Mouse (Mus musculus): Measurements from ENCODE around the gene Cavin2. TPM values are rescaled to one million over a fixed set of nuclear protein-coding genes. Genes with fewer than 3 reads are reported as not detected.
A peak's percentile ranks its signal among the peaks of the same experiment; 100 is the strongest.

The Cavin2 gene
- polyA plus RNA-seq, 1 experiment from 2014 or later = 353 TPM

- no peak for TF ChIP-seq CTCF (IDR thresholded peaks at IDR 0.05)
- TF ChIP-seq EP300 (IDR thresholded peaks at IDR 0.05) = no peak
- Histone ChIP-seq H3K27ac (ENCODE audit: low read length) (peak overlapping the region; percentile 32; the same call in 1 of the 2 replicates), H3K36me3 (ENCODE audit: insufficient read depth, low read length) (no peaks in the 10 kb centered on the region), H3K9ac (replicated peaks; ENCODE audit: low read depth) (no peak overlapping the region; the same call in 1 of the 2 replicates), H3K9me3 (ENCODE audit: low read length) (no peaks in the 10 kb centered on the region), H3K4me1 (ENCODE audit: insufficient read depth, low read depth, low read length) (peaks cover 18% of the 10 kb centered on the region; the same call in 1 of the 2 replicates), H3K4me2 (replicated peaks; ENCODE audit: low read depth, low read length) (peak overlapping the region; percentile 69), H3K27me3 (replicated peaks; ENCODE audit: insufficient read depth, low read length) (no peaks in the 10 kb centered on the region), H3K4me3 (ENCODE audit: low read depth, low read length) (peak overlapping the region; percentile 53)
- no peak for ATAC-seq
- DNase-seq (ENCODE audit: low spot score) = no peak
- 57% methylated on average over 4 of the region's 4 CpGs for WGBS
These were observed 3.4 kb downstream of the Cavin2 start for GRCm38 (mm10) chr1:51292348-51292747.

- no peak overlapping the region for H3K4me2 ChIP-seq (replicated peaks; ENCODE audit: low read depth, low read length)
- 0 out of 2 replicates have a peak, but pooled peaks cover 4% of the 10 kb centered on the region for H3K4me1 ChIP-seq (ENCODE audit: insufficient read depth, low read depth, low read length)
- H3K27me3 ChIP-seq (replicated peaks; ENCODE audit: insufficient read depth, low read length) = no peaks in the 10 kb centered on the region
- 71% methylated on average over 11 of the region's 11 CpGs for WGBS
- no peaks in the 10 kb centered on the region for H3K9me3 ChIP-seq (ENCODE audit: low read length)
- TF ChIP-seq CTCF (IDR thresholded peaks at IDR 0.05) (no peak), EP300 (IDR thresholded peaks at IDR 0.05) (no peak)
- ATAC-seq (no peak), DNase-seq (ENCODE audit: low spot score) (no peak)
- no peak overlapping the region for H3K9ac ChIP-seq (replicated peaks; ENCODE audit: low read depth)
- H3K27ac ChIP-seq (ENCODE audit: low read length) = no peak overlapping the region
- no peak overlapping the region for H3K4me3 ChIP-seq (ENCODE audit: low read depth, low read length)
- H3K36me3 ChIP-seq (ENCODE audit: insufficient read depth, low read length) = peaks cover 23% of the 10 kb centered on the region
These were observed 11.5 kb downstream of the Cavin2 start for GRCm38 (mm10) chr1:51300295-51300930.

- Histone ChIP-seq H3K4me1 (ENCODE audit: insufficient read depth, low read depth, low read length) (no peaks in the 10 kb centered on the region), H3K9me3 (ENCODE audit: low read length) (no peaks in the 10 kb centered on the region), H3K9ac (replicated peaks; ENCODE audit: low read depth) (no peak overlapping the region), H3K4me2 (replicated peaks; ENCODE audit: low read depth, low read length) (no peak overlapping the region), H3K4me3 (ENCODE audit: low read depth, low read length) (no peak overlapping the region), H3K27ac (ENCODE audit: low read length) (no peak overlapping the region), H3K36me3 (ENCODE audit: insufficient read depth, low read length) (peaks cover 5% of the 10 kb centered on the region; the same call in 1 of the 2 replicates), H3K27me3 (replicated peaks; ENCODE audit: insufficient read depth, low read length) (no peaks in the 10 kb centered on the region)
- TF ChIP-seq EP300 (IDR thresholded peaks at IDR 0.05) (no peak), CTCF (IDR thresholded peaks at IDR 0.05) (no peak)
- ATAC-seq = no peak
- DNase-seq (ENCODE audit: low spot score) = no peak
- 80% methylated on average over 3 of the region's 3 CpGs for WGBS
These were observed 18.1 kb downstream of the Cavin2 start for GRCm38 (mm10) chr1:51307056-51307455.

- Histone ChIP-seq H3K4me3 (ENCODE audit: low read depth, low read length) (no peak overlapping the region), H3K4me2 (replicated peaks; ENCODE audit: low read depth, low read length) (no peak overlapping the region), H3K27me3 (replicated peaks; ENCODE audit: insufficient read depth, low read length) (no peaks in the 10 kb centered on the region), H3K36me3 (ENCODE audit: insufficient read depth, low read length) (no peaks in the 10 kb centered on the region), H3K9me3 (ENCODE audit: low read length) (no peaks in the 10 kb centered on the region), H3K4me1 (ENCODE audit: insufficient read depth, low read depth, low read length) (no peaks in the 10 kb centered on the region), H3K9ac (replicated peaks; ENCODE audit: low read depth) (no peak overlapping the region), H3K27ac (ENCODE audit: low read length) (no peak overlapping the region)
- DNase-seq (ENCODE audit: low spot score) = no peak
- ATAC-seq = no peak
- TF ChIP-seq CTCF (IDR thresholded peaks at IDR 0.05) (no peak), EP300 (IDR thresholded peaks at IDR 0.05) (no peak)
- WGBS = 56% methylated on average over 2 of the region's 2 CpGs
These were observed 26.6 kb downstream of the Cavin2 start for GRCm38 (mm10) chr1:51315476-51315875.

GRCm38 (mm10) chr1:51323506-51323905, 34.6 kb downstream of the Cavin2 start:
- H3K27me3 ChIP-seq (replicated peaks; ENCODE audit: insufficient read depth, low read length) = no peaks in the 10 kb centered on the region
- no peak overlapping the region for H3K9ac ChIP-seq (replicated peaks; ENCODE audit: low read depth)
- H3K9me3 ChIP-seq (ENCODE audit: low read length) = no peaks in the 10 kb centered on the region
- WGBS = 72% methylated on average over 6 of the region's 6 CpGs
- H3K27ac ChIP-seq (ENCODE audit: low read length) = no peak overlapping the region
- DNase-seq (ENCODE audit: low spot score) (no peak), ATAC-seq (no peak)
- TF ChIP-seq CTCF (IDR thresholded peaks at IDR 0.05) (no peak), EP300 (IDR thresholded peaks at IDR 0.05) (no peak)
- no peaks in the 10 kb centered on the region for H3K36me3 ChIP-seq (ENCODE audit: insufficient read depth, low read length)
- no peak overlapping the region for H3K4me3 ChIP-seq (ENCODE audit: low read depth, low read length)
- H3K4me1 ChIP-seq (ENCODE audit: insufficient read depth, low read depth, low read length) = no peaks in the 10 kb centered on the region
- no peak overlapping the region for H3K4me2 ChIP-seq (replicated peaks; ENCODE audit: low read depth, low read length)

- Histone ChIP-seq H3K9ac (replicated peaks; ENCODE audit: low read depth) (no peak overlapping the region), H3K4me2 (replicated peaks; ENCODE audit: low read depth, low read length) (no peak overlapping the region), H3K9me3 (ENCODE audit: low read length) (no peaks in the 10 kb centered on the region), H3K27ac (ENCODE audit: low read length) (no peak overlapping the region), H3K27me3 (replicated peaks; ENCODE audit: insufficient read depth, low read length) (no peaks in the 10 kb centered on the region), H3K4me3 (ENCODE audit: low read depth, low read length) (no peak overlapping the region), H3K4me1 (ENCODE audit: insufficient read depth, low read depth, low read length) (0 out of 2 replicates have a peak, but pooled peaks cover 3% of the 10 kb centered on the region), H3K36me3 (ENCODE audit: insufficient read depth, low read length) (no peaks in the 10 kb centered on the region)
- TF ChIP-seq CTCF (IDR thresholded peaks at IDR 0.05) (no peak), EP300 (IDR thresholded peaks at IDR 0.05) (no peak)
- no peak for ATAC-seq
- no peak for DNase-seq (ENCODE audit: low spot score)
- 86% methylated on average over 1 of the region's 1 CpGs for WGBS
These were observed 39.6 kb downstream of the Cavin2 start for GRCm38 (mm10) chr1:51328541-51328940.
